Mouse (Mus musculus) ES-E14 (cell line): Measurements from ENCODE around the gene Pla2g4d.

Experiments used
- MAFK ChIP-seq: IDR thresholded peaks from 2 replicates; pipeline ENCODE4 v1.6.1; 2014; ENCODE audit warnings: mild to moderate bottlenecking, low read depth, low read length, inconsistent platforms; ENCODE audit not compliant: insufficient read depth
- ZC3H11A ChIP-seq: IDR thresholded peaks from 2 replicates; pipeline ENCODE4 v1.6.1; 2012; ENCODE audit warnings: low read depth, mild to moderate bottlenecking, inconsistent platforms, low read length, borderline replicate concordance

- TF ChIP-seq ZC3H11A (no peak), MAFK (no peak)
Observed at GRCm38 (mm10) chr2:120296160-120296559, 7.2 kb upstream of the Pla2g4d start.
